Mouse (Mus musculus) cerebellum, adult 2 months (tissue): ENCODE results near the gene Cisd1. TPM values are rescaled to one million over a fixed set of nuclear protein-coding genes. Genes with fewer than 3 reads are reported as not detected.
"Not testable (repeated sequence)": the region's sequence is repeated elsewhere in the genome, so short reads cannot be mapped to it uniquely, and the experiment has no call there.

ENCODE experiments used
- DNase-seq, 2 experiments: peaks; one replicate each; pipeline ENCODE4 v3.0.0; 2021
- H3K27ac ChIP-seq: fragments of 200-500 bp; 2 replicates; pipeline ENCODE4 v1.5.1; 2012; ENCODE audit warnings: low read length, control low read depth, inconsistent platforms; ENCODE audit not compliant: insufficient read depth
- H3K27me3 ChIP-seq: fragments of 200-500 bp; 2 replicates; pipeline ENCODE4 v1.6.1; 2012; ENCODE audit warnings: inconsistent platforms, mild to moderate bottlenecking, low read length, moderate library complexity; ENCODE audit not compliant: control insufficient read depth, insufficient read depth
- H3K4me1 ChIP-seq: fragments of 200-500 bp; 2 replicates; pipeline ENCODE4 v1.6.1; 2011; ENCODE audit warnings: low read length; ENCODE audit not compliant: control insufficient read depth, insufficient read depth
- H3K4me3 ChIP-seq: fragments of 200-500 bp; replicated peaks from 2 replicates; pipeline ENCODE3; 2011; ENCODE audit warnings: mild to moderate bottlenecking, low read depth, low read length, control low read depth; ENCODE audit not compliant: insufficient read depth
- CTCF ChIP-seq: fragments of 200-500 bp; IDR thresholded peaks from 2 replicates; pipeline ENCODE4 v1.5.1; 2011; ENCODE audit warnings: low read depth, mild to moderate bottlenecking, control low read depth, low read length, moderate library complexity, borderline replicate concordance; ENCODE audit not compliant: insufficient read depth
- POLR2A ChIP-seq: fragments of 200-500 bp; IDR thresholded peaks from 2 replicates; pipeline ENCODE4 v1.6.1; 2011; ENCODE audit warnings: low read length, control low read depth, borderline replicate concordance; ENCODE audit not compliant: insufficient read depth
- WGBS: fragments of 180-500 bp; shearing (Covaris S2); methylation state at CpG from one replicate; pipeline ENCODE4 v1.1.7; 2018; 5-methylcytosine and 5-hydroxymethylcytosine counted together
- polyA plus RNA-seq: library from polyadenylated mRNA; depleted of rRNA; stranded (reverse); fragments of >200 nt; gene quantifications from 2 replicates; pipeline ENCODE4 v1.2.3, GENCODE M21; 2012; rRNA removed

Gene Cisd1
- 210 and 212 TPM in 2 replicates for polyA plus RNA-seq

DNA sequence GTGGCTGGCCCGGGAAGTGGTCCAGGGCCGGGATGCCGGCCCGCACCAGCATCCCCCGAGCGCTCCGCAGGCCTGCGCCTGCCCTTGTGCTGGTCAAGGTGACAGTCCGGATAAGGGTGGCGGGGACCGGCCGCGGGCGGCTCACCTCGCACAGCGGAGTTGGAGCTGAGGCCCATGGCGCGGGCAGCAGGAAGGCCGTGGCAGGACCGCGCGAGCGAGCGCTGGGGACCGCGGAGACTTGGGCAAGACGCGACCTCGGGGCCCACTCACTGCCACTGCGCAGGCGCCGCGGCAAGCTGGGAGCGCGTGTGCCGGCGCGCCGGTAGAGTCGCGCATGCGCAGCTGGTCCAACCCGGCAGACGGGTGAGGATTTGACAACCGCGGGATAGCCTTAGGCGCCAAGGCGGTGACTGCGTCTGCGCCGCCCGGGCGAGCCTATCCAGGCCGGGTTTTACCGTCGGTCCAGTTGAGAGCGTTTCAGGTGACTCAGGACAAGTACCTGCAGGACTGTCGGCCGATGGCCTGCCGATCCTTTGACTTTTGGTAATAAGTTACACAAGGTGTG, at the start of gene Cisd1:
TSS of gene Cisd1 (minus strand) at position 376 of the 565 bp plus-strand sequence.
- DNase-seq = peak; percentile 97 to 98
- Histone ChIP-seq H3K4me1 (peaks cover 11% of the 10 kb centered on the region), H3K4me3 (peak within 1 kb of the TSS; percentile 84), H3K27me3 (no peaks in the 10 kb centered on the region), H3K27ac (peak within 1 kb of the TSS; percentile 95)
- TF ChIP-seq POLR2A (peak; percentile 84), CTCF (no peak)
- WGBS = under 1% methylated on average over 60 of the region's 60 CpGs

DNA sequence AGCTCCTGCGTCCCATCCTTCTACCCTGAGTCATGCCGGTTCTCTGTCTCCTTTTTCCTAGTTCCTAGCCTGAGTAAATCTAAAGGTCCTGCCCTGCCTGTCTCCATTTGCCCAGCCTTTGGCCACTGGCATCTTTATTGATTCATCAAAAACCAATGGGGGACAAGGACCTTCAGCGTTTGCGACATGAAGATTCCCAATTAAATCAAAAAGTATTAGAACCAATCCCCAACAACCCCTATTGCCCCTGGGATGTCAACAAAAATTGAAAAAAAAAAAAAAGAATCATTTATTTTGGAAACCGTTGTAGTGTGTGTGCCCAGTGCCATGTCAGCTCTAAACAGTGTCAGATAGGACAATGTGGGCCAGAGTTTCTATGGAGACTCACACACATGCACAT, 44.6 kb upstream of the Cisd1 start:
- DNase-seq = no peak
- H3K27ac ChIP-seq = no peak overlapping the region
- no peaks in the 10 kb centered on the region for H3K4me1 ChIP-seq
- no peak overlapping the region for H3K4me3 ChIP-seq
- H3K27me3 ChIP-seq = no peaks in the 10 kb centered on the region
- no peak for TF ChIP-seq CTCF
- no peak for TF ChIP-seq POLR2A
- WGBS = 89% methylated on average over 5 of the region's 5 CpGs

DNA sequence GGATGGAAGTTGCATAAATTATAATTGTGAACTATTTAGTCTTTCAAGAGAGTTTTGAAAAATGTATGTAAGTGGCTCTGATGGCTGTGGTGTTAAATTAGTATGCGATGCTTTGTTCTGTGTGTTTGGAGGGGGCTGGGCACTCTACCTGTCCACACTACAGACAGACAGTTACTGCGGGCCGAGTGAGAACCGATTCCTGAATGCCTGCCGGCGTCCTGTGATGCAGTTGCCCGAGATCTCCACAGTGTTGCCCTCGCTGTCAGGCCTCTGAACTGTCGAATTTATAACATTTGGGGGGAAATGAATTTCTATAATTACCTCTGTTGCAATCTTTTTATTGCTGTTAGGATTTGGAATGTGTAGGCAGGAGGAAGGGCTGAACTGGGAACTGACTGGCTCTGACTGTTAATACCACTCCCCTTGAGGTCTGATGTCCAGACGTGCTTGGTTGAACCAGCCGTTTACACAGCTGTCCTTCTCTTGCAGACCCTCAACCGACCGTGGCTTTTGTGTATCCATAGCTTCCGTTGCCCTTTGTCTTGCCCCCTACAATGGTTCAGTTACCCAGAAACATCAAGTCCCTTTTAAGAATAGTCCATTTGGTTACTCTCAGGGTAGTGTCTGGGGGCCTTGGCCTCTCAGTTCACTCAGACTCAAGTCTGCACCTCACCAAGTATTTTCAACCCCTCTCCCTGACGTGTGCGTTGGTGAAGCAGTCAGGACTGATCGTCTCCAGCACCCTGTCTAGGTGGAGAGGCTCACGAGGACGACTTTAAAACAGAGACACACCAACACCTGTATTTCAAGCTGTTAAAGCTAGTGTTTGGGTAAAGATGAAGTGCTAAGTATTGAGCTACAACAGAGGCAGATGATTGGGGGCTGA, 39.6 kb upstream of the Cisd1 start:
- no peaks in the 10 kb centered on the region for H3K4me1 ChIP-seq
- no peaks in the 10 kb centered on the region for H3K27me3 ChIP-seq
- no peak overlapping the region for H3K4me3 ChIP-seq
- no peak for TF ChIP-seq CTCF
- TF ChIP-seq POLR2A = no peak
- no peak overlapping the region for H3K27ac ChIP-seq
- DNase-seq = no peak
- 70% methylated on average over 19 of the region's 19 CpGs for WGBS

DNA sequence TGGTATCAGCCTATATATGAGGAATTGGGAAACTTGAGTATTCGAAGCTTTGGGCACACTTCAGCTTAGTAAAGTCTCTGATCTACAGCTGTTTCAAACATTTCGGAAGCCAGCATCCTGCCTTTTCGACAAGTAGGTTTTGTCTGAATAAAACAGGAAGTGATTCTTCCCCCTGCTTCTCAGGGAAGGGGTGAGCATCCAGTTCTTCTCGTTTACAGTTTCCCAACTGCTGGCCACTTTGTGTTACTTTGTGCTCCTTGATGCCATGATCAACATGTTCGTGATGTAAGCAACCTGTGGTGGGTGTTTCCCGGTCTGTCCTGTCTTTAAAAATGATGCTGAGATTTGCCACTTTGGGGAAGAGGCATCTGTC, 38.8 kb upstream of the Cisd1 start:
- not testable (repeated sequence) for H3K4me1 ChIP-seq, DNase-seq, H3K4me3 ChIP-seq, H3K27ac ChIP-seq, H3K27me3 ChIP-seq
- WGBS = 84% methylated on average over 6 of the region's 6 CpGs

DNA sequence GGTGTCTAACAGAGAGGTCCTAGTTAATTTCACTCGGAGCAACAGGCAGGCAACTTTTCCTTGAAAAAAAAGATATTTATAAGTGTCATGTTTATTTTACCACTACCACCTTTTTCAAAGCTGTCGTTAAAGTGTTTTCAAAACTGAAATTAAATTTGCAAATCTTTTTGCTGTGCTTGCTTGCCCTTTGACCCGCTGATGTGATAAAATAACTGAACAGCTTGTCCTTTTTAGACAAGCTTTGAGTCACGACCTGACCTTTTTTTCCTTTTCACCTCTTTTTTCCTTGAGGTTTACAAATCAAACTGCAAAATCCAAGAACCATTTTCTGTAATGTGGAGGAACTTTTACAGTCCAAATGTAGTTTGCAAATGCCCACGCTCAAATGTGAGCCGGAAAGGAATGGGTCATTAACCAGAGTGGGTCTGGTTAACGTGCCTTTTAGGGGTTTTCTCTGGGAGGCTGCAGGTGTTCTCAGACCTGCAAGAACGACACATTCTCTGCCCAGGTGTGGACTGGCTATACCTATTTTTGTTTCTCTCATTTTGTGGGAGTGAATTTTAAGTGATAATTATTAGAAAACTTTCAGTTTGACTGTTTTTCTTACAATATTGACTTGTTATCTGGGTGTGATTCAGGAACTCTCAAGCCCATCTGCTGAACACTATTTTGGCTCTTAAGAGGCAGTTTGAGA, 38.3 kb upstream of the Cisd1 start:
- TF ChIP-seq POLR2A (no peak), CTCF (no peak)
- WGBS = 85% methylated on average over 8 of the region's 8 CpGs

DNA sequence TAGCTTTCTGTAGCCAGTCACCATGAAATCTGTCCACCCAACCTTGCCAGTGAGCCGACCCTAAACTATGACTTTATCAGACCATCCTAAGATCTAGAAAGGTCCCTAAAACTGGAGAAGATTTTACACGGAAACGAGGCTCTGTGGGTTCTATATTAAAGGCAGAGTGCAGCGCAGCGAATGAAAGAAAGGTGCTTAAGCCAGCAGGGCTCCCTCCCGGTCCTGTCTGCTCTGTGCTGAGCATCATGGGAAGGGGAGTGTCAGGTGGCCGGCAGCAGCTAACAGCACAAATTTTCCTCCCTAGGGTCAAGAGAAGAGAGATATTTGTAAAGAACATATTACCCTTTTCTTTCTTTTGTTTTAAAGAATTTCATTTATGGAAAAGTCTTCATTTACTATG, 37.4 kb upstream of the Cisd1 start:
- no peak for TF ChIP-seq POLR2A
- TF ChIP-seq CTCF = no peak
- Histone ChIP-seq H3K27ac (no peak overlapping the region), H3K27me3 (no peaks in the 10 kb centered on the region), H3K4me1 (no peaks in the 10 kb centered on the region), H3K4me3 (no peak overlapping the region)
- WGBS = 72% methylated on average over 7 of the region's 7 CpGs
- DNase-seq = no peak

More for the DNA sequence above, 38.3 kb upstream of the Cisd1 start:
- no peak for DNase-seq
- H3K4me3 ChIP-seq = no peak overlapping the region
- H3K27ac ChIP-seq = no peak overlapping the region
- no peaks in the 10 kb centered on the region for H3K27me3 ChIP-seq
- no peaks in the 10 kb centered on the region for H3K4me1 ChIP-seq

DNA sequence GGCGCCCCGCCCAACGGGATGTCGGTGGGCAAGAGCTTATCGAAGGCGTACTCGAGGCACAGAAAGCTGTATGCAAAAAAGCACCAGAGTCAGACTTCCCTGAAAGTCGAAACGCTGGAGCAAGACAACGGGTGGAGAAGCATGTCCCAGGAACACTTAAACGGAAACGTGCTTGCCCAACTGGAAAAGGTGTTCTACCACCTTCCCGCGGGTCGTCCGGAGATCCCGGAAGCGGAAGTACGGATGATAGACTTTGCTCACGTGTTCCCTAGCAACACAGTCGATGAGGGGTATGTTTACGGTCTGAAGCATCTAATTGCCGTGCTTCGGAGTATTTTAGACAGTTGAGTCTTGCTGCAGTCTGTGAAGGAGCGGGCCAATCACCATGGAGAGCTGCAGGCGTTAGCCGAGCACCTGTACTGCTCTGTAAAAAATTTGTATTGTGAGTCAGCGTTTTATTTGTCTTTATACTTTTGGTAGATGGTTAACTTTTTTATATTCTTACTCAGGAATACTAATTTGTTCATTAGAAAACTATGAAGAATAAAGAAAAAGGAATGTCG, 36.8 kb upstream of the Cisd1 start:
- TF ChIP-seq POLR2A = no peak
- no peak for TF ChIP-seq CTCF
- 91% methylated on average over 29 of the region's 29 CpGs for whole genome bisulfite sequencing
- Histone ChIP-seq H3K27ac (no peak overlapping the region), H3K4me1 (no peaks in the 10 kb centered on the region), H3K4me3 (no peak overlapping the region), H3K27me3 (no peaks in the 10 kb centered on the region)
- no peak for DNase-seq
